Mouse (Mus musculus) lung, postnatal 10 days (tissue): Measurements from ENCODE around the gene Rsl1d1.
"Not testable (repeated sequence)": the region's sequence is repeated elsewhere in the genome, so short reads cannot be mapped to it uniquely, and the experiment has no call there.

Experiments
- DNase-seq: peaks from one replicate; pipeline ENCODE4 v3.0.0; 2021

Rsl1d1 gene

GRCm38 (mm10) chr16:11202571-11203554, at the start of gene Rsl1d1:
TSS of gene Rsl1d1 (minus strand) at chr16:11203331.
- peak; percentile 95 for DNase-seq

GRCm38 (mm10) chr16:11247791-11248190, 44.7 kb upstream of the Rsl1d1 start:
- DNase-seq = no peak

DNA sequence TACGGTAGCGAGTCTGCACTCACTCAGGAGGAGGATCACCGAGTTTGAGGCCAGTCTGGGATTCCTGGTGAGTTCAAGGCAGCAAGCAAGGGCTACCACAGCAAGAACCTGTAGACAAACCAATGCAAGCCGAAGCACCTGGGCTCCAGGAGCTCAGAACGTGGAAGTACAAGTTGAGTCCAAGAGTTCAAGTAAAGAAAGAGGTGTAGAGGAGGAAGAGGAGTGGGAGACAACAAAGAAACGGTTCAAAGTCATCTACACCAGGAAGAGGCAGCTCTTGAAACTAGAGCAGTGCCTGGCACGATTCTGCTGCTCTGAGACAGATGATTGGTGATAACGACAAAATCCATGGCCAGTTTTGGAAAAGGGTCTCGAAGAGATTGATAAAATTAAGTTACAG, 42.6 kb upstream of the Rsl1d1 start:
- no peak for DNase-seq

DNA sequence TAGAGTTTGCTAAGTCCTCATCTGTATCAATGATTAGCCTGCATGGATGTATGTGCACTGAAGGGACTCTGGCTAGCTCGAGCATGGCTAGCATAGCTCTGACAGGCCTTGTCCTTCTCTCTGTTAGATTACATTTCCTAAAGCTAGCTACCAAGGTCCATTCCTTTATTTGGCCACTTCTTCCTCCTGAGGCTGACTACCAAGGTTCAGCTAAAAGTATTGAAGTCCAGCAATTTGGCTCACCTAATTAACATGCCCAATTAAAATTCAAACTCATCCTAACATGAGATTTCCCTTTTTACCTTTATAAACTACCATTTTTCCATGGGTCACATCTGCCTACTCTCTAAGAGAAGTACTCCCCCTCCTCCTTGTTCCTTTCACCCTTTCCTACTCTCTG, 39.3 kb upstream of the Rsl1d1 start:
- no peak for DNase-seq

GRCm38 (mm10) chr16:11217801-11218200, 14.7 kb upstream of the Rsl1d1 start:
- DNase-seq = no peak

DNA sequence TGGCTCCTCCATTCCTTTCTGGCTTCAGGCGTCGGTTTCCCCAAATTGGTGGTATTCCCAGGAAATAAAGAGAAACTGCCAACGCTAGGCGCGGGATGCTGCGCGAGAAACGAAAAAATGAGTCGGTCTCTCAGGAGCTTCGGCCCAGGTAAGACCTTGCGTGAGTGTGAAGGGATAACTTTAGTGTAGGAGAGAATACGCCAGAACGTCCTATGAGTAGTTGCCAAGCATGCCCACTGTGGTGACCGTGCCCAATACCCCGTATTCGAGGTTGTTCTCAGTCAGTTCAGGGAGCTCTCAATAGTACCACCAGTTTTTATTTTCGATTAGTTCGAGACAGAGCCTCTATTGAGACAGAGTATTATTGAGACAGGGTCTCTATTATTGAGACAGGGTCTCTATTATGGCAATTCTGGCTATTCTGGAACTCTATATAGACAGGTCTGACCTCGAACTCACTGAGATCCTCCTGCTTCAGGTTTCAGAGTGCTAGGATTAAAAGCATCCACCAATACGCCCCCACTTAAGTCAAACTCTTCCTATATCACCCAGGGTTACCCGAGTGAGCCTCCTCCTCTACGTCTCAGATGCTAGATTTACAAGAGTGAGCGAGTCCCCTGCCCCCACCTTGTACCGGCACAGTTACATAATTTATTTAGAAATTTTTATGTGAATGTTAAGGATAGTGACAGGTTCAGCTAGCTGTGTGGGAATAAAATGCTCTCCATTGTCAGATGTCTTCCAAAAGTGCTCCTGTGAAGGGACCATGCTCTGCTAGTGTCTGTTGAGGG, 664 bp upstream of the Rsl1d1 start:
- DNase-seq = no peak

DNA sequence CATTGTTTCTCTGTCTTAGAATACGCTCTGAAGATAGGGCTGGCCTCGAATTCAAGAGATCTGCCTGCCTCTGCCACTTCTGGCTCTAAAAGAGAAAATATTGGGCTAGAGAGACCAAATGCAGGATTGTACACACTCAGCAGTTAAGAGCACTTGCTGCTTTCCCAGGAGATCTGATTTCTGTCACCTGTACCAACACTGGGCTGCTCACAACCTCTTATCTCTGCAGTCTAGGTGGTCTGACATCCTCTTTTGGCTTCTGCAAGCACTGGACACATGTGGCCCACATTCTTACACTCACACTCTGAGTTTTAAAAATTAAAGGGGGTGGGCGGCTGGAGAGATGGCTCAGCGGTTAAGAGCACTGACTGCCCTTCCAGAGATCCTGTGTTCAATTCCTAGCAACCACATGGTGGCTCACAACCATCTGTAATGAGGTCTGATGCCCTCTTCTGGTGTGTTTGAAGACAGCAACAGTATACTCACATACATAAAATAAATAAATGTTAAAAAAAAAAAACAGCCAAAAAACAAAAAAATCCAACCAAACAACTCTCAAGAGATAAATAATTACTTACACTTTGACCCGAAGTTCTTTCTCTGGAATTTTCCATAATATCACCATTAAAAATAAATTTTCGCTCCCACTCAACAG, 1.3 kb downstream of the Rsl1d1 start:
- DNase-seq = no peak

GRCm38 (mm10) chr16:11200247-11200646, 2.9 kb downstream of the Rsl1d1 start:
- DNase-seq = no peak

- no peak for DNase-seq
Measured at GRCm38 (mm10) chr16:11198467-11198866, 4.7 kb downstream of the Rsl1d1 start.

DNA sequence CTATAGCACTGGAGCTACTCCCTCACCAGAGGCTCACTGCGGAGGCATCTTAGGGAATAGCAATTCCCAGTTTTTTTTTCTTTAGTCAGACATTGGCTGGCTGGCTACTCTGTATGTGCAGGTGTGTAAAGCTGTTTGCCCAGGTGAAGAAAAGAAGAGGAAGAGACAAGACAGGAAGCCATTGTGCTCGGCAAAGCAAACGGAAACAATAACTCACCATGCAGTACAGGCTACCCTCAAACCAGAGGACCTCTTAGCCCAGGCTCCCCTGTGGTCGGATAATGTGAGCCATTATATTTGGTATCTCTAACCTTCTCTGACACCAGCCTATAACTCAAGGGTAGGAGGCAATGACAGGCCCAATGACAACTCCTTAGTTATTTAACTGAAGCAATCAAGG, 6.1 kb downstream of the Rsl1d1 start:
- DNase-seq = no peak

DNA sequence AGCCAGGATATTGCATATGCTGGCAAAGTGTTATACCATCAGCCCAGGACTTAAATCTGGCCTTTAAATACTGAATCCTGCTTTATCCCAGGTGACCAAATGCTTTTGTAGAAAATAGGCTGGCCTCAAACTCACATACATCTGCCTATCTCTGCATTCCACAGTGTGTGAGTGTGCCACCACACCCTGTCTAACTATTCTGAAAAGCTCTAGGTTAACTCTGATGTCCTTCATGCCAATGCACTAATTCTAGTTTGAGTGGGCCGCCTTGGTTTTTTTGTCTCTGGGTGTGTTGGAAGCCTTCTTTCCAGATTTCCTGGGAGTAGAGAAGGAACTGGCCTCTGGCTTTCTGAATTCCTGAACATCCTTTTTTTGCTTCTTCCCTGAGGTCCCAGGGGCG, 9.9 kb downstream of the Rsl1d1 start:
- no peak for DNase-seq

DNA sequence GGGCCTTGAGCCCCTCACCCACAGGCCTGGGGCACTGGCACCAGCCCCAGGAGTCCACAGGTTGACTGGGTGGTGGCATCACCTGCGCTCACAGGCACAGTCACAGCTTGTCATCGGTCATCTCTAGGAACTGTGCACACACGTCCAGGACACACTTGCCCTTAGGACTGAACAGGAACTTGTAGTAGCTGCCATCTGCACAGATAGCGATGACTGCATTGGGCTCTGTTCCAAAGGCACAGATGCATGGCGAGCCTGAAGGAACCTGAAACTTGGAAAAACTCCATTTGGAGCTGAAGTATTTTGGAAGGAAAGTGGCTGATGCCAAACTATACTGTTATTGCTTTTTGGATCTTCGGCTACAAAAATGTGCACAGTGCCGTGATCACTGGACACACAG, 13.0 kb downstream of the Rsl1d1 start:
- no peak for DNase-seq

DNA sequence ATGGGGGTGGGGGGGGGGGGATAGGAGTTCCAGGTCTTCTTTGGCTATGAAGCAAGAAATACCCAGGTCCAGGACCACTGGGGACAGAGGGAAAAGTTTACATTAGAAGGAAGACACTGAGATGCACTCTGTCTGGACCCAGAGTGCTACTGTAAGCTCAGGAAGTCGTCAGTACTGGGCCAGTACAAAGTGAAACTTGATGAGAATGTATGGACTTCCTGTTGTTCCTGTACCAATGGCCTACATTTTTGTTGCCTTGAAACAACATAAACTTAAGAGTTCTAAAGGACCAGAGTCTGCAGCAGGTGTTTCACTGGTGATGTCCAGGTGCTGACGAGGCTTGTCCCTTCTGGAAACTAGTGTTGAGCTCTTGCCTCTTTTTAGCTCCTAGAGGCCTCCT, 25.7 kb downstream of the Rsl1d1 start:
- DNase-seq = no peak

GRCm38 (mm10) chr16:11176884-11177244, 26.3 kb downstream of the Rsl1d1 start:
- DNase-seq = no peak

DNA sequence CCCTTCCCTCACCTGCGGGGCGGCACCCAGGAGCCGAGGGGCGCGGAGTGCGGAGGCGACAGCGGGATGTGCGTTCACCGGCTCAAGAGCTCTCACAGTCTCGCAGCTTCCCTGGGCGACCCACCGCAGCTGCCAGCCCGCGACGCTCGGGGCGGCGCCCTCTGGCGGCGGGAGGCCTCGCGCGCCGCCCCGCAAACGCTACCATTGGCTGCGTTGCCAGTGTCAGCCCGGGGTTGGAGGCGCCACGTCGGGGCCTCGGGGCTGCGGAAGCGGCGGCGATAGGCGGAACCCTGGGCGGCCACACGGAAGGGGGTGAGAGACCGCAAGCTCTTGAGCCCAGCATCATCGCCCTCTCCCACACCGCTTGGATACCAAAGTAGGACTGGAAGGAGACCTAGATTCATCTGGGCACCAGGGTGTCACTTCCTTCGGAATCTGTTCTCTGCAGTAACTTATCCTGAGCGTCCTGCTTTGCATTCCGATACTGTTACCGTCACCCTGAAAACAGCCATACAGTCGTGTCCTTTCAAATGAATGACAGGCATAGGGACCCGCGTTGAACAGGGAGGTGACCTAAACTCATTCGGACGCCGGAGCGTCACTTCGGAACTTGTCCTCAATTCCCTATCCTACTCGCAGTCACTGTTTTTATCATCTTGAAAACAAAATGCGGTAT, 26.8 kb downstream of the Rsl1d1 start, which contains the start of gene Zc3h7a:
Gene Zc3h7a, minus strand, starts transcription at position 186 of the 676 bp plus-strand sequence.
- peak; percentile 93 for DNase-seq

- peak; percentile 79 for DNase-seq
Measured at GRCm38 (mm10) chr16:11175489-11176207, 27.5 kb downstream of the Rsl1d1 start.

DNA sequence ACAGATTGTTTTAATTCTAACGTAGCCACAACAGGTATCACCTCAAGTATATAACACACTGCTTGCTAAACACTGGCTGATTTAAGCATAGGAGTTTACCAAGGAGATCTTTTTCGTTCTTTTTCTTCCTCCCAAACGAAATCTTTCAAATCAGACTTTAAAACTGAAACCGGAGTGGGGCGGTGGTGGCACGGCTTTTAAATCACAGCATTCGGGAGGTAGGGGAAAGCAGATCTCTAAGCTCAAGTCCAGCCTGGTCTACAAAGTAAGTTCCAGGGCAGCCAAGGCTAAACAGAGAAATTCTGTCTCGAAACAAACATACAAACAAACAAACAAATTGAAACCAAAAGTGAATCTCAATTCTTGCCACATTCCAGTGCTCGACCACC, 28.0 kb downstream of the Rsl1d1 start:
- no peak for DNase-seq

GRCm38 (mm10) chr16:11174671-11175081, 28.5 kb downstream of the Rsl1d1 start:
- DNase-seq = peak; percentile 76

DNA sequence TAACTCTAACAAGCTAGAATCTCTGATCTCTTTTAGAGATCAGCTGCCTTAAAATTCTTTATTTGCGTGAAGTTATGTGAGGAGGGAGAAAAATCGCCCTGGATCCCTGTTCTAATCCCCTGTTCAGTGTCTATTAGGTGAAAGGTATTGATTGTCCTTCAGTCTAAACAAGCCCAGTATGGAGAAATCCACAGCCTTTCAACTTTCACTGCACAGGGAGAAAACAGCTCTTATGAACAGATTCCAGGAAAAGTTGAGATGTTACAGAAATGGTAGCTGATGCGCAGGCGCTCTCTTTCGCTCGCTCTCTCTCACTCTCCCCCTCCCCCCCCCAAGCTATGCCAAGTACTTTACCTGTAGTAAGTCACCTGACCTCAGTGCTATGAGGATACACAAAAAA, 31.5 kb downstream of the Rsl1d1 start:
- DNase-seq = no peak

DNA sequence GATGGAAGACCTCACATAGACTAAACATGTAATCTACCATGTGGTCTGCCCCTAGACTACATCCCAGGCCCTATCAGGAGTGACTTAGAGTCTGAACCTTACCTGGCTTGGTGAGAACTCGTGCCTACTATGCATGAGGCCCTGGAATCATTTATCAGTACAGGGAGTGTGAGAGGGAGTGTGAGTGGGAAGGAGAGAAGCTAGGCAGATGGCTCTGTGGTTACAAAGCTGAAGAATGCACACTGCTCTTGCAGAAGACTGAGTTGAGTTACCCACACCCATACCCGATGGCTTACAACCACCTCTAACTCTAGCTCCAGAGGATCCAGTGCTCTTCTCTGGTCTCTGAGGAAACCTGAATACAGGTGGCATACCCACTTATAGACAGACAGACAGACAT, 36.7 kb downstream of the Rsl1d1 start:
- no peak for DNase-seq

- DNase-seq = no peak
Measured at GRCm38 (mm10) chr16:11164695-11165255, 38.4 kb downstream of the Rsl1d1 start.

GRCm38 (mm10) chr16:11157721-11158120, 45.4 kb downstream of the Rsl1d1 start:
- DNase-seq = not testable (repeated sequence)
